Mouse (Mus musculus) B cell, adult 67 days (primary cell): ENCODE data around the gene Fermt2. TPM values are rescaled to one million over a fixed set of nuclear protein-coding genes. Genes with fewer than 3 reads are reported as not detected.

Source experiments
- total RNA-seq, 2 experiments: library from RNA; stranded (reverse); gene quantifications; 4 replicates each; pipeline ENCODE4 v1.2.4; 2023

Gene Fermt2
- not detected for total RNA-seq

GRCm38 (mm10) chr14:45529411-45530363 is at the start of gene Fermt2:
TSS of gene Fermt2 (minus strand) at chr14:45530118.

Other genes starting within 250 kb of the Fermt2 start
- 10 to 100 TPM; 23.3 to 28.4 TPM for gene Ero1l, start 211.3 kb downstream of the Fermt2 start, total RNA-seq
- 100 to 1,000 TPM; 112 to 115 TPM for gene Psmc6, start 200.3 kb downstream of the Fermt2 start, total RNA-seq
- gene Styx, start 179.0 kb downstream of the Fermt2 start, total RNA-seq, result 10 to 100 TPM; 31.1 to 41.0 TPM
- gene Gnpnat1, start 125.2 kb downstream of the Fermt2 start, total RNA-seq, result 10 to 100 TPM; 13.0 to 21.1 TPM
- gene Ddhd1, start 128.0 kb upstream of the Fermt2 start, total RNA-seq, result 10 to 100 TPM; 57.6 to 59.0 TPM